Mouse (Mus musculus) heart, adult 11 months (tissue): Measurements from ENCODE around the gene Brwd1.
"Not testable (repeated sequence)": the region's sequence is repeated elsewhere in the genome, so short reads cannot be mapped to it uniquely, and the experiment has no call there.

Experiments
- DNase-seq: peaks from one replicate; pipeline ENCODE4 v3.0.0; 2022

Gene Brwd1

GRCm38 (mm10) chr16:95970841-95971240 is 111.5 kb downstream of the Brwd1 start:
- DNase-seq, result no peak

DNA sequence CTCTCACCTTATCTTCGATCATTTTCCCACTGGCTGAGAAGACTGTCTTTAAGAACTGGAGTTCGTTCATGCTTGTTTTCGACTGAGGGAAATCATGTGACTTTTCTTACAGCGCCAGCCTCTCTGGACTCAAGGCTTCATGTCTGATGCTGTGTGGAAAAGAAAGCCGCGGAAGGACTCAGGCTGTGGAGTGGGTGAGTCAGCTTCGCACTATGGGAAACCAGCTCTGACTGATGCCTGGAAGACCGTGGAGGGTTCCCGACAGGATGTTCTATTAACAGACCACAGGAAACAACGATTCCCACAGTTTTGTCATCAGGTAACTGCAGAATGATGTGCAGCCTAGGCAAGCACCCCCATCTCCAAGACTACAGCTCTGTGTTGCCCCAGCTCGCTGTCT is 114.9 kb downstream of the Brwd1 start:
- DNase-seq, result no peak

DNA sequence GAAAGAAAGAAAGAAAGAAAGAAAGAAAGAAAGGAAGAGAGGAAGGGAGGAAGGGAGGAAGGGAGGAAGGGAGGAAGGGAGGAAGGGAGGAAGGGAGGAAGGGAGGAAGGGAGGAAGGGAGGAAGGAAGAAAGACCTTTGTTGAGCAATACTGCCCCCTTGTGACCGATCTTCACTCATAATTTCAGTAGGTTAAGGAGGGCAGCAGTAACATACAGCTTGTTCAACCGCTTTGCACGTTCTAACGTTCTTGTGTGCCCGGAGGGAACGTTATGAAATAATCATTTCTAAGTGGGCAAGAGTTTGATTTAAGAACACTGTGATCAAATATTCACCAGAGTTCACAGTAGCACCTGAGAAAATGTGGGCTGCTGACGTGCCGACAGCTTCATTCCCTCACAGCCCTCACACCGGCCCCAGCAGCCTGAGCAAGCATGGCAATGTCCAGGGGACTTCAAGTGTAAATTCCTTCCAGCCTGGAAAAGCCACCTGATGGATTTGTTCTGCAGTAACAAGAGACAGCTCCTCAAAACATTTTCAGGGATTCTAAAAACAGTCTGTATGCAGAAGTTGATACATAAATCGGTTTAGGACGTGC is 117.8 kb downstream of the Brwd1 start:
- DNase-seq, result no peak

DNA sequence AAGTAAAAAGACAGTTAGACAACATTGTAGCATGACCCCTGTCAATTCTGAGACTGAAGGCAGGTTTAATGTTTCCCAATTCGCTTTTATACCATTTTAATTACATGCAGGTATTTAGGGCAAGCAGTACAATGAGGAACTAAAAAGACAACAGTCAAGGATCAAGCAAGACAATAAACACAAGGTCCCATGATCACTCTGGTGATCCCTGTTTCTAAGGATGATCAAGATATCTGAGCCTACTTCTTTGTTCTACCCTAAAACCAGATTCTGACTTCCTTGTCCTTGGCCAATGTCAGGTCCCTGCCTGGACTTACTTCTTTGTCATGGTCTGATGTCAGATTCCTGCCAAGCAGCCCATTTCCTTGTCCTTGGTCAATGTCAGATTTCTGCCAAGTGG is 120.8 kb downstream of the Brwd1 start:
- not testable (repeated sequence) for DNase-seq

- not testable (repeated sequence) for DNase-seq
Measured at GRCm38 (mm10) chr16:95960689-95961088, 121.6 kb downstream of the Brwd1 start.

DNA sequence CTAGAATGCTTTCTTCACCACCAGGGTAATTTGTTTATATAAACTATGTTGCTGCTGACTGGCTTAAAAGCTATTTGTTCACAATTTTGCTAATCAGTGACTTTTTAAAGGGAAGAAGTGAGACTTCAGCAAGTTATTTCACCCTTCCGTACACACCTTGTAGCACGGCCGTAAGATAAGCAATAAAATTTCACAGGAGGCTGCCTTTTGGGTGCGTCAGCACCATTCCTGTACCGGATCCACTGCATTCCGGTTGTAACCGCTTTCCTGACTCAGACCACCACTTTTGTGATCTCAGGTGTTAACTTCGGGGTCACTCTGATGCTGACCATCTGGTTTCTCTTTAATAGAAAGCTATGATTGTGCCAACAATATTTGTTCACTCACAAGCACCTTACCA is 124.2 kb downstream of the Brwd1 start:
- DNase-seq, result no peak

- no peak for DNase-seq
Measured at GRCm38 (mm10) chr16:95956618-95957017, 125.7 kb downstream of the Brwd1 start.

- DNase-seq, result no peak
Measured at GRCm38 (mm10) chr16:95955716-95956346, 126.5 kb downstream of the Brwd1 start.

DNA sequence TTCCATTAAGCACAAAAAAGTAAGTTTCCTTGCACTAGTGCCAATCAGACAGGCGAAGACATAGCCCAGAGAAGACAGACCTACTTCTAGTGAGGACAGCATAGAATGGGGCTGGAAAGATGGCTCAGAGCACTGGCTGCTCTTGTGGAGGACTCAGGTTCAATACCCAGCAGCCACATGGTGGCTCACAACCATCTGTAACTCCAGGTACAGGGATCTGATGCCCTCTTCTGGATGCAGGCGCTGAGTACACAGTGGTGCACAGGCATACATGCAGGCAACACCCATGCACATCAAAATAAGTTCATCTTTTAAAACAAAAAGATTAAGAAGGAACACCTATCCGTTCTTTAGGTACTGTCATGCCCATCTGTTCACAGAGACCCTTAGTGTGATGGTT is 128.0 kb downstream of the Brwd1 start:
- no peak for DNase-seq

DNA sequence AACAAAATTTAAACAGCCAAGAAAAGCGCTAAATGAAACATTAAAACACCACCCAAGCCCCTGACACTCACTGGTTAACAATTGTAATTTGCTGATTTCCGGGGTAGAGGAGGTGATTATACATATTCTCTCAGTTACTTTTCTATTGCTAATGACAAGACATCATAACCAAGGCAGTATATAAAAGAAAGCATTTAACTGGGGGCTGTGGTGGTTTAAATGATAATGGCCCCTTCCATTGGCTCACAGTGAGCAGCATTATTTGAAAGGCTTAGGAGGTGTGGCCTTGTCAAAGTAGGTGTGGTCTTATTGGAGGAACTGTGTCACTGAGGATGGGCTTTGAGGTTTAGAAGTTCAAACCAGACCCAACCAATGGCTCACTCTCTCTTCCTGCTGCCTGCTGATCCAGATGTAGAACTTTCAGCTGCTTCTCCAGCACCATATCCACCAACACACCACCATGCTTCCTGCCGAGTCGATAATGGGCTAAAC is 129.1 kb downstream of the Brwd1 start:
- no peak for DNase-seq

GRCm38 (mm10) chr16:95951471-95951870 is 130.9 kb downstream of the Brwd1 start:
- no peak for DNase-seq

- peak; percentile 98 for DNase-seq
Measured at GRCm38 (mm10) chr16:95945389-95946311, 136.7 kb downstream of the Brwd1 start.

DNA sequence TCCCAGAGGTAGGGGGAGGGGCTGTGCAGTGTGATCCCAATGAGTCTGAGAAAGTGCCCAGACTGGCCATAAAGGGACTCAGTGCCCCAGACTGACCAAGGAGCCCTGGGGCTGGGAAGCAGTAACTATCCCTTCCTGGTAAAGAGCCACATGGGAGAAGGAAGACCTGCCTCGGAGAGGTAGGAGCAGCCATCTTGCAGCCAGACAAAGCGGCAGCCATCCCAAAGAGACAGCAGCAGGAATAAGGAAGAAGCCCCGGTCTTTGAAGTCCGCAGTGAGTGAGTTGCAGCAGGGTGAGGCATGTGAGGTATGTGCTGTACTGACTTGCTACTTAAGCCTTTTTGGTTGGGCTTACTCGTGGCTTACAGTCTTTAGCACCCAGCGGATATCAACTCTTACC is 139.1 kb downstream of the Brwd1 start:
- no peak for DNase-seq
